Mouse (Mus musculus) bone marrow, adult 2 months (tissue): Measurements from ENCODE around the gene Atp6ap1.
A peak's percentile ranks its signal among the peaks of the same experiment; 100 is the strongest.

Source experiments
- CTCF ChIP-seq: fragments of 200-500 bp; IDR thresholded peaks from 2 replicates; pipeline ENCODE4 v1.5.1; 2011; ENCODE audit warnings: low read length, control low read depth; ENCODE audit not compliant: control insufficient read depth, insufficient read depth
- POLR2A ChIP-seq: fragments of 200-500 bp; IDR thresholded peaks from 2 replicates; pipeline ENCODE4 v1.6.1; 2011; ENCODE audit warnings: low read depth, mild to moderate bottlenecking, control low read depth, low read length, borderline replicate concordance; ENCODE audit not compliant: control insufficient read depth

- TF ChIP-seq POLR2A = peak; percentile 74
- TF ChIP-seq CTCF = no peak
These were observed 56.5 kb downstream of the Atp6ap1 start, which contains the start of gene Lage3 for GRCm38 (mm10) chrX:74353467-74353770.
